Mouse (Mus musculus): ENCODE results near the gene Chst5.
"Not testable (repeated sequence)": the region's sequence is repeated elsewhere in the genome, so short reads cannot be mapped to it uniquely, and the experiment has no call there.

Gene Chst5

GRCm38 (mm10) chr8:111909621-111910450 is at the start of gene Chst5:
Gene Chst5, minus strand, starts transcription at chr8:111910447.
- no peak for DNase-seq (ENCODE audit: low spot score in 2 of 2)

GRCm38 (mm10) chr8:111957231-111957630 is 47.0 kb upstream of the Chst5 start:
- no peak for DNase-seq (ENCODE audit: low spot score in 2 of 2)

- no peak for DNase-seq (ENCODE audit: low spot score in 2 of 2)
Observed at GRCm38 (mm10) chr8:111955879-111956278, 45.6 kb upstream of the Chst5 start.

- no peak for DNase-seq (ENCODE audit: low spot score in 2 of 2)
Observed at GRCm38 (mm10) chr8:111954844-111955594, 44.8 kb upstream of the Chst5 start.

- no peak for DNase-seq (ENCODE audit: low spot score in 2 of 2)
Observed at GRCm38 (mm10) chr8:111951936-111952335, 41.7 kb upstream of the Chst5 start.

- DNase-seq (ENCODE audit: low spot score in 2 of 2) = peak; percentile 75 to 82
Observed at GRCm38 (mm10) chr8:111951317-111951716, 41.1 kb upstream of the Chst5 start.

GRCm38 (mm10) chr8:111950846-111951245 is 40.6 kb upstream of the Chst5 start:
- no peak for DNase-seq (ENCODE audit: low spot score in 2 of 2)

GRCm38 (mm10) chr8:111947954-111948353 is 37.7 kb upstream of the Chst5 start:
- DNase-seq (ENCODE audit: low spot score in 2 of 2) = no peak

GRCm38 (mm10) chr8:111947144-111947543 is 36.9 kb upstream of the Chst5 start:
- DNase-seq (ENCODE audit: low spot score in 2 of 2) = no peak

- no peak for DNase-seq (ENCODE audit: low spot score in 2 of 2)
Observed at GRCm38 (mm10) chr8:111943544-111943943, 33.3 kb upstream of the Chst5 start.

GRCm38 (mm10) chr8:111941101-111941454 is 30.8 kb upstream of the Chst5 start:
- DNase-seq (ENCODE audit: low spot score in 2 of 2) = peak; percentile 22 to 23

GRCm38 (mm10) chr8:111940171-111941100 is 30.2 kb upstream of the Chst5 start, which contains the start of gene Gabarapl2:
Gene Gabarapl2, plus strand, starts transcription at chr8:111940703.
- DNase-seq (ENCODE audit: low spot score in 2 of 2) = peak; percentile 94 to 98

GRCm38 (mm10) chr8:111939516-111940142 is 29.4 kb upstream of the Chst5 start:
- DNase-seq (ENCODE audit: low spot score in 2 of 2) = peak; percentile 12 to 26

- not testable (repeated sequence) for DNase-seq (ENCODE audit: low spot score in 2 of 2)
Observed at GRCm38 (mm10) chr8:111938076-111938985, 28.1 kb upstream of the Chst5 start.

- DNase-seq (ENCODE audit: low spot score in 2 of 2) = no peak
Observed at GRCm38 (mm10) chr8:111937184-111937583, 26.9 kb upstream of the Chst5 start.

- DNase-seq (ENCODE audit: low spot score in 2 of 2) = no peak
Observed at GRCm38 (mm10) chr8:111934201-111934600, 24.0 kb upstream of the Chst5 start.

- DNase-seq (ENCODE audit: low spot score in 2 of 2) = peak; percentile 91 to 92
Observed at GRCm38 (mm10) chr8:111933348-111934076, 23.3 kb upstream of the Chst5 start, which contains the start of gene Tmem231. Gene Tmem231, minus strand, starts transcription at chr8:111933881.

GRCm38 (mm10) chr8:111932580-111933336 is 22.5 kb upstream of the Chst5 start:
- peak; percentile 22 for DNase-seq (ENCODE audit: low spot score in 2 of 2)

GRCm38 (mm10) chr8:111931721-111932120 is 21.5 kb upstream of the Chst5 start:
- DNase-seq (ENCODE audit: low spot score in 2 of 2) = no peak
